Mouse (Mus musculus) monocyte, adult 5-6 weeks (primary cell): Measurements from ENCODE around the gene Nars2. TPM values are rescaled to one million over a fixed set of nuclear protein-coding genes. Genes with fewer than 3 reads are reported as not detected.
A peak's percentile ranks its signal among the peaks of the same experiment; 100 is the strongest.

Source experiments
- ATAC-seq: fragments of 153-309, 156-312 bp; replicated peaks from 2 replicates; pipeline ENCODE4 v1.8.0; 2017; ENCODE audit warnings: mild to moderate bottlenecking; ENCODE audit not compliant: low TSS enrichment, insufficient number of reproducible peaks, severe bottlenecking, poor library complexity, low FRiP score
- total RNA-seq: library from RNA; stranded (forward); fragments of 200-1000, 200-491, 200-594 nt; gene quantifications from 3 replicates; pipeline ENCODE4 v1.2.3, GENCODE M21; 2017

Gene Nars2
- total RNA-seq, 1 experiment from 2014 or later: 2.1 TPM

- ATAC-seq: 0 out of 2 replicates have a peak, but pooled peaks have one; percentile 43
Measured at GRCm38 (mm10) chr7:97094241-97094640, 142.9 kb downstream of the Nars2 start.

DNA sequence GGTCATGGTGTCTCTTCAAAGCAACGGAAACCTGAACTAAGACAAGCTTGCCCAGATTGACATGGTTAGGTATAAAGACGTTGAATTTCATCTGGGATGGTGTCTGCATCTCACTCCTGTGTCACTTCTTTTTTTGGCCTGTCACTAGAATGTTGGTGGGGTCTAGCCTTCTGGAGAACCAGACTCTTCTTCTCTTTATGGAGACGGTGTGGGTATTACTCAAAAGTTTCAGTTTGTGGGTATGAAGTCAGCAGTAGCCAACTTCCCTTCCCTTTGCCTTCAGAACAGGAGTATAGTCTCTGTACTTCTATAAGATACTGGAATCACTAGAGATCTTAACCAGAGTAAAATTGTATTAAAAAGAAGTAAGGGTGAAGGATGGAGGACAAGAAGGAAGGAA, 156.8 kb downstream of the Nars2 start:
- ATAC-seq: 0 out of 2 replicates have a peak, but pooled peaks have one; percentile 35

Other genes starting within 250 kb of the Nars2 start
- 41.6 to 52.5 TPM (median 41.9 TPM) in 3 replicates for gene Gab2, start 130.1 kb downstream of the Nars2 start, total RNA-seq